ENCODE assay signal across 10 mouse cellular contexts in genomic region chr19:31662802-31663201, GRCm38 (mm10).
DNase-seq lines count a peak whose midpoint lies in the region; ATAC-seq lines count a peak whose summit lies in the region.
"Had no signal": no experiment of that assay in that cellular context is flagged by ENCODE, and none has a peak within 500 bp of the region (broad histone marks: within the 10 kb centered on the region; RNA-seq: fewer than 3 reads in every experiment).

No protein-coding gene starts in this region.

- no peaks in the 10 kb centered on the region for H3K36me3 ChIP-seq in hindbrain, embryonic 11.5 days (ENCODE audit: control insufficient read depth, insufficient read depth, low read length)
- H3K36me3 ChIP-seq in hindbrain, embryonic 10.5 days, result no peaks in the 10 kb centered on the region

- WGBS in hindbrain, embryonic 11.5 days, result 67% methylated on average over 2 of the region's 2 CpGs
- WGBS in hindbrain, embryonic 10.5 days, result 65% methylated on average over 2 of the region's 2 CpGs

- DNase-seq in hindbrain, embryonic 11.5 days (ENCODE audit: low spot score), result peak; percentile 12
- DNase-seq in hindbrain, embryonic 10.5 days (ENCODE audit: low spot score), result no peak
- peak; percentile 19 for DNase-seq in right cerebral cortex, postnatal 25 days
- no peak for DNase-seq in right cerebral cortex, postnatal 10 days (ENCODE audit: low spot score in 2 of 2)
- DNase-seq in layer of hippocampus, postnatal 14 days (ENCODE audit: low spot score in 2 of 2), result peak; percentile 36 to 69
- no peak for DNase-seq in urinary bladder, postnatal 14 days (ENCODE audit: low spot score)
- DNase-seq in urinary bladder, postnatal 36 days (ENCODE audit: low spot score in 2 of 2), result no peak
- DNase-seq: kidney, postnatal 14 days; liver, postnatal 0 days had no signal

- H3K27me3 ChIP-seq in hindbrain, embryonic 11.5 days (ENCODE audit: control insufficient read depth, insufficient read depth, low read length), result no peaks in the 10 kb centered on the region
- H3K27me3 ChIP-seq in hindbrain, embryonic 10.5 days (ENCODE audit: insufficient read depth, poor library complexity, severe bottlenecking), result peaks cover 29% of the 10 kb centered on the region

- no peak overlapping the region for H3K4me3 ChIP-seq in hindbrain, embryonic 11.5 days (ENCODE audit: low read depth, low read length)
- no peak overlapping the region for H3K4me3 ChIP-seq in hindbrain, embryonic 10.5 days

- H3K9ac ChIP-seq in hindbrain, embryonic 11.5 days (ENCODE audit: low read depth, low read length), result no peak overlapping the region
- H3K9ac ChIP-seq: liver, postnatal 0 days had no signal

- H3K9me3 ChIP-seq in hindbrain, embryonic 11.5 days (ENCODE audit: control insufficient read depth, low read length), result no peaks in the 10 kb centered on the region
- no peaks in the 10 kb centered on the region for H3K9me3 ChIP-seq in hindbrain, embryonic 10.5 days

- no peak overlapping the region for H3K4me2 ChIP-seq in hindbrain, embryonic 11.5 days (replicated peaks; ENCODE audit: low read depth, low read length)

- H3K4me1 ChIP-seq in hindbrain, embryonic 11.5 days (replicated peaks; ENCODE audit: control insufficient read depth, insufficient read depth, low read length), result peaks cover 3% of the 10 kb centered on the region; the same call in 1 of the 2 replicates
- H3K4me1 ChIP-seq in hindbrain, embryonic 10.5 days (replicated peaks), result peaks cover 27% of the 10 kb centered on the region

- ATAC-seq in hindbrain, embryonic 11.5 days (ENCODE audit: low FRiP score), result no peak
- ATAC-seq in activated CD4-positive, CD25-positive, alpha-beta regulatory T cell, adult 4 months, result no peak
- ATAC-seq: liver, postnatal 0 days had no signal

- no peak overlapping the region for H3K27ac ChIP-seq in hindbrain, embryonic 11.5 days (ENCODE audit: low read depth, low read length)
- no peak overlapping the region for H3K27ac ChIP-seq in hindbrain, embryonic 10.5 days

Comparison
In these comparisons a context has a peak if more than half of its experiments do, and no peak if none do; other contexts are left out.
1. DNase-seq: peak in hindbrain, embryonic 11.5 days (single experiment), right cerebral cortex, postnatal 25 days (single experiment) and layer of hippocampus, postnatal 14 days (2 of 2); none in hindbrain, embryonic 10.5 days (single experiment), right cerebral cortex, postnatal 10 days (0 of 2), urinary bladder, postnatal 14 days (single experiment) and urinary bladder, postnatal 36 days (0 of 2).